Mouse (Mus musculus): ENCODE measurements at regions not wholly inside any gene's neighbourhood (a gene's known extent, or its start where the extent isn't known, plus 50 kb on each side); places are given as distances from the start of the nearest gene placed in this dataset.

DNA sequence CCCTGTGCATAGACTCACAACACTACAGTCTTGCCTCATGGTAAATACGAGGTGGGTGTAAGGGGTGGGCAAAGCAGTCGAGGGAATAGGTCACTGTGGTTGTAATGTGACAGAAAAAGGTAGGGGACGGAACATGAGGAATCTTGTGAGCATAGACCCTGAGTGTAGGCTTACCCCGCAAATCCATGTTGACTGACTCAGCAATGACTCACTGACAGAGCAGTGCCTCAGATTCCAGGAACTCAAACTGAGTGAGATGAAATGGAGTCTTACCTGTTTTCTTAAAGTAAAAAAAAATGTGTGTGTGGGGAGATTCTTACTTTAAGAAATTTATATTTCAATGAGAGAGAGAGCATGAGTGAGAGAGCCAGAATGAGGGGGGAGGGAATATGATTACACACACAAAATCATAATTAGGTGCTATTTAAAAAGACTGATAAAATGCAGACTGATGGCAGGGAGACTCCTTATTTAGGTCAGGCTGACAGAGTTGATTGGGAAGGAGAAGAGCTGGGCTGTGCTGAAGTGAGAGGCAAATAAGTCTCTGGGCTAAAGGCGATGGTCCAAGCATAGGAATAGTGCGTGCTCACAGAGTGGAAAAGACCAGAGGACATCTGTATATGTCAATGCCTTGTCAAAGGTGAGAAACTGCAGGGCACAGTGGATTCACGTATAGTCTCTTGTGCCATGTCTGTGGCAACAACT lies 631.0 kb upstream of the Fam160b2 start:
- WGBS = 62% methylated on average over 7 of the region's 7 CpGs
- ATAC-seq (ENCODE audit: extremely low read depth, insufficient number of reproducible peaks, low FRiP score, low TSS enrichment) = no peak
- no peak overlapping the region for H3K27ac ChIP-seq (replicated peaks)

DNA sequence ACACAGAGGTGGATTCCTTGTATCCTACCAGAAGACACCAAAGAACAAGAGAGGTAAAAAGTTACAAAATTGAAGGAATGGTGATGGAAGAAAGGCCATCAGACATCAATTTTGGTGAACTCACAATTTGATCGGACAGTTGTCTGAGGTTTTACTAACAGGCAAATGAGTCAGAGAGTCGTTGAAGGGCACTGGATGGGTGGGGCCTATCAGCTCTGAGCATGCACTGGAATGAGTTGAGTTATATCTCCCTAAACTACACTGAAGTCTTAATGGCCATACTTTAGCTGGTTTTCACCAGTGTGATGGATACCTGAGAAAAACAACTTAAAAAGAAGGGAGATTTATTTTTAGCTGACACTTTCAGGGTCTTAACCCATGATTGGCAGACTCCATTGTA lies 630.3 kb upstream of the Fam160b2 start:
- H3K9me3 ChIP-seq = no peaks in the 10 kb centered on the region
- no peak for ATAC-seq (ENCODE audit: extremely low read depth, insufficient number of reproducible peaks, low FRiP score, low TSS enrichment)

More for the DNA sequence above, 631.0 kb upstream of the Fam160b2 start:
- Histone ChIP-seq H3K4me2 (no peak overlapping the region), H3K9ac (no peak overlapping the region), H3K4me1 (0 out of 2 replicates have a peak, but pooled peaks cover 3% of the 10 kb centered on the region), H3K27me3 (replicated peaks) (no peaks in the 10 kb centered on the region), H3K9me3 (no peaks in the 10 kb centered on the region), H3K4me3 (no peak overlapping the region), H3K36me3 (no peaks in the 10 kb centered on the region)

GRCm38 (mm10) chr14:71228894-71229446 lies 629.3 kb upstream of the Fam160b2 start:
- Histone ChIP-seq H3K4me2 (no peak overlapping the region), H3K4me3 (no peak overlapping the region), H3K9me3 (no peaks in the 10 kb centered on the region), H3K36me3 (no peaks in the 10 kb centered on the region), H3K27me3 (replicated peaks) (no peaks in the 10 kb centered on the region), H3K9ac (no peak overlapping the region), H3K4me1 (0 out of 2 replicates have a peak, but pooled peaks cover 3% of the 10 kb centered on the region), H3K27ac (replicated peaks) (no peak overlapping the region)
- 78% methylated on average over 8 of the region's 8 CpGs for WGBS
- ATAC-seq (ENCODE audit: extremely low read depth, insufficient number of reproducible peaks, low FRiP score, low TSS enrichment) = no peak

More for the DNA sequence above, 630.3 kb upstream of the Fam160b2 start:
- H3K4me3 ChIP-seq = no peak overlapping the region
- H3K4me2 ChIP-seq = no peak overlapping the region
- H3K4me1 ChIP-seq = 0 out of 2 replicates have a peak, but pooled peaks cover 3% of the 10 kb centered on the region
- no peak overlapping the region for H3K9ac ChIP-seq
- H3K27ac ChIP-seq (replicated peaks) = no peak overlapping the region
- 76% methylated on average over 2 of the region's 2 CpGs for WGBS
- H3K27me3 ChIP-seq (replicated peaks) = no peaks in the 10 kb centered on the region
- H3K36me3 ChIP-seq = no peaks in the 10 kb centered on the region

- no peak for ATAC-seq (ENCODE audit: extremely low read depth, insufficient number of reproducible peaks, low FRiP score, low TSS enrichment)
- no peaks in the 10 kb centered on the region for H3K36me3 ChIP-seq
- no peak overlapping the region for H3K27ac ChIP-seq (replicated peaks)
- H3K4me2 ChIP-seq = no peak overlapping the region
- no peaks in the 10 kb centered on the region for H3K4me1 ChIP-seq
- 0 out of 2 replicates have a peak, but pooled peaks cover 6% of the 10 kb centered on the region for H3K9me3 ChIP-seq
- H3K4me3 ChIP-seq = no peak overlapping the region
- WGBS = 51% methylated on average over 1 of the region's 1 CpGs
- H3K9ac ChIP-seq = no peak overlapping the region
- no peaks in the 10 kb centered on the region for H3K27me3 ChIP-seq (replicated peaks)
Observed at GRCm38 (mm10) chr14:71217041-71217440, 617.4 kb upstream of the Fam160b2 start.

GRCm38 (mm10) chr14:71211359-71211978 lies 611.8 kb upstream of the Fam160b2 start:
- Histone ChIP-seq H3K27me3 (replicated peaks) (no peaks in the 10 kb centered on the region), H3K4me3 (no peak overlapping the region), H3K9me3 (no peaks in the 10 kb centered on the region), H3K36me3 (no peaks in the 10 kb centered on the region), H3K4me2 (no peak overlapping the region), H3K27ac (replicated peaks) (no peak overlapping the region), H3K9ac (no peak overlapping the region), H3K4me1 (no peaks in the 10 kb centered on the region)
- 88% methylated on average over 3 of the region's 3 CpGs for WGBS
- no peak for ATAC-seq (ENCODE audit: extremely low read depth, insufficient number of reproducible peaks, low FRiP score, low TSS enrichment)

DNA sequence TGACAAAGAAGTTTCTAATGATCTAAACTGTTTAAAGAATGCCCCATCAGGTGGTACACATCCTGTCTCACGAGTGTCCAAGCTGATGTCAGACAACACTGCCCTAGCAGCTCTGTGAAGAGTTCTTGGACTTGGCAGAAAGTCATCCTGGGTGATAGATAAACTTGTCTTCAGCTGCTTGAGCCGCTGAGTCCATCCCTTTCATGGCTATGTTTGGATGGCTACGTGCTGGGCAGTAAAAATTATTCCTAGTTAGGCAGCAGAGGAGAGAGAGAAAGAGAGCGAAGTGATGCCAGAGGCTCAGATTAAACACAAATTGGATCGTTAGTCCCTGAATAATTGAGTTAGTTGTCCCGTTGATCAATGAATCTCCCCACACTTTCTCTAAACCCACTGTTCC lies 603.8 kb upstream of the Fam160b2 start:
- Histone ChIP-seq H3K9ac (no peak overlapping the region), H3K4me2 (peak overlapping the region; percentile 3; the same call in 1 of the 2 replicates), H3K9me3 (no peaks in the 10 kb centered on the region), H3K27ac (replicated peaks) (peak overlapping the region; percentile 33), H3K27me3 (replicated peaks) (no peaks in the 10 kb centered on the region), H3K4me1 (peaks cover 35% of the 10 kb centered on the region), H3K36me3 (no peaks in the 10 kb centered on the region), H3K4me3 (no peak overlapping the region)
- no peak for ATAC-seq (ENCODE audit: extremely low read depth, insufficient number of reproducible peaks, low FRiP score, low TSS enrichment)
- 24% methylated on average over 6 of the region's 6 CpGs for WGBS

- peaks cover 35% of the 10 kb centered on the region for H3K4me1 ChIP-seq
- H3K27me3 ChIP-seq (replicated peaks) = no peaks in the 10 kb centered on the region
- H3K36me3 ChIP-seq = no peaks in the 10 kb centered on the region
- H3K27ac ChIP-seq (replicated peaks) = no peak overlapping the region
- no peak for ATAC-seq (ENCODE audit: extremely low read depth, insufficient number of reproducible peaks, low FRiP score, low TSS enrichment)
- 87% methylated on average over 1 of the region's 1 CpGs for WGBS
- no peak overlapping the region for H3K4me2 ChIP-seq
- no peak overlapping the region for H3K4me3 ChIP-seq
- no peaks in the 10 kb centered on the region for H3K9me3 ChIP-seq
- no peak overlapping the region for H3K9ac ChIP-seq
Observed at GRCm38 (mm10) chr14:71200917-71201316, 601.3 kb upstream of the Fam160b2 start.

GRCm38 (mm10) chr14:71199178-71199879 lies 599.7 kb upstream of the Fam160b2 start:
- no peak for ATAC-seq (ENCODE audit: extremely low read depth, insufficient number of reproducible peaks, low FRiP score, low TSS enrichment)
- no peaks in the 10 kb centered on the region for H3K9me3 ChIP-seq
- no peak overlapping the region for H3K4me2 ChIP-seq
- H3K4me1 ChIP-seq = peaks cover 35% of the 10 kb centered on the region
- H3K4me3 ChIP-seq = no peak overlapping the region
- H3K36me3 ChIP-seq = no peaks in the 10 kb centered on the region
- H3K9ac ChIP-seq = no peak overlapping the region
- WGBS = 43% methylated on average over 9 of the region's 9 CpGs
- H3K27ac ChIP-seq (replicated peaks) = no peak overlapping the region
- H3K27me3 ChIP-seq (replicated peaks) = no peaks in the 10 kb centered on the region

DNA sequence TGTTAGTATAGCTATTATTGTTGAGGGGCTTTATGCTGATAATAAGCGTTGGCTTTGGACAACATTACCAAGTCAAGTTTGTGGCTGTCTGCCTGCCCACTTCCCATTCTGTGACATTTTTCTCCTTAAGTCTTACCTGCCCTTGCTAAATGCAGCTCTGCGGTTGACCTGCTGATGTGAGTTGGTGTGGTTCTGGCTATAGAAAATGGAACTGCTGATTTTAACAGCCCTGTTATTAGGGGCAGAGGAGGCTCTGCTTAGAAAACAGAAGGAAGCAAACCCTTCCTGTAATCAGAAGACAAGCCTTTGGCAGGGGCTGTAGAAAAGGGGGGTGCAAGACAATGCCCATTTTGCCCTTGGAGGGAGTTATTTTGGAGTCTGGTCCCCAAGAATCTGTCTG lies 594.6 kb upstream of the Fam160b2 start:
- no peak overlapping the region for H3K4me2 ChIP-seq
- WGBS = 89% methylated on average over 2 of the region's 2 CpGs
- no peaks in the 10 kb centered on the region for H3K27me3 ChIP-seq (replicated peaks)
- H3K9me3 ChIP-seq = no peaks in the 10 kb centered on the region
- H3K36me3 ChIP-seq = no peaks in the 10 kb centered on the region
- no peak for ATAC-seq (ENCODE audit: extremely low read depth, insufficient number of reproducible peaks, low FRiP score, low TSS enrichment)
- H3K4me1 ChIP-seq = peaks cover 9% of the 10 kb centered on the region
- H3K9ac ChIP-seq = no peak overlapping the region
- no peak overlapping the region for H3K27ac ChIP-seq (replicated peaks)
- no peak overlapping the region for H3K4me3 ChIP-seq

- Histone ChIP-seq H3K27me3 (replicated peaks) (no peaks in the 10 kb centered on the region), H3K9ac (no peak overlapping the region), H3K4me1 (peaks cover 8% of the 10 kb centered on the region; the same call in 1 of the 2 replicates), H3K36me3 (no peaks in the 10 kb centered on the region), H3K4me2 (no peak overlapping the region), H3K9me3 (no peaks in the 10 kb centered on the region), H3K4me3 (no peak overlapping the region), H3K27ac (replicated peaks) (no peak overlapping the region)
- WGBS = 82% methylated on average over 5 of the region's 5 CpGs
- ATAC-seq (ENCODE audit: extremely low read depth, insufficient number of reproducible peaks, low FRiP score, low TSS enrichment) = no peak
Observed at GRCm38 (mm10) chr14:71192486-71192885, 592.9 kb upstream of the Fam160b2 start.

DNA sequence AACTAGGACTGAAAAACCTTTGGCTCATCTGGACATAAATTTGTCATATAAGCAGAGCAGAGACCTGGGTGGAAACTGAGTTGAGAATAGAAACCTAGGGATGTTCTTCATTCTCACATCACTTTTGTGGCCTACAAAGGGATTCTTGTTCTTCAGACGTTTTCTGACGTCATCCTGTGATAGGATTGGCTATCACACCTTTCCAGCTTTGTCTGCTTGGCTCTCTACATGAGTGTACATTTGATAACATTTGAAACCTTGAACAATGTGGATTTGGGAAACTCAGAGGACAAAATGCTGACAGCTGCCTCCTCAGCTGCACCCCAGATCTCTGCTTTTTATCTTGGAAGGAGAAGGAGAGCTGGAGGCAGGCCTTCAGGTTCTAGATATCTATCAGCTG lies 589.7 kb upstream of the Fam160b2 start:
- ATAC-seq (ENCODE audit: extremely low read depth, insufficient number of reproducible peaks, low FRiP score, low TSS enrichment) = no peak
- Histone ChIP-seq H3K9ac (no peak overlapping the region), H3K9me3 (no peaks in the 10 kb centered on the region), H3K36me3 (no peaks in the 10 kb centered on the region), H3K4me1 (peaks cover 4% of the 10 kb centered on the region; the same call in 1 of the 2 replicates), H3K27me3 (replicated peaks) (no peaks in the 10 kb centered on the region), H3K4me3 (no peak overlapping the region), H3K27ac (replicated peaks) (no peak overlapping the region), H3K4me2 (no peak overlapping the region)
- 29% methylated on average over 2 of the region's 2 CpGs for WGBS
